Mouse (Mus musculus) limb, embryonic 11.5 days (tissue): Measurements from ENCODE around the gene Actr10. TPM values are rescaled to one million over a fixed set of nuclear protein-coding genes. Genes with fewer than 3 reads are reported as not detected.

Source experiments
- ATAC-seq: fragments of 200-750 bp; cut with Nextera tagmentation; 2 replicates; pipeline ENCODE4 v1.8.0; 2017; ENCODE audit warnings: low read depth; ENCODE audit not compliant: insufficient number of reproducible peaks, low FRiP score, low TSS enrichment
- DNase-seq: peaks from one replicate; pipeline ENCODE4 v3.0.0-alpha.2; 2015; ENCODE audit warnings: low spot score
- H3K27ac ChIP-seq: fragments of 300-500 bp; sonication (generic); replicated peaks from 2 replicates; pipeline ENCODE4 v1.5.1; 2014; ENCODE audit warnings: low read depth, mild to moderate bottlenecking, low read length
- H3K27me3 ChIP-seq: fragments of 300-500 bp; sonication (generic); 2 replicates; pipeline ENCODE4 v1.6.1; 2014; ENCODE audit warnings: mild to moderate bottlenecking, low read length, mixed read lengths; ENCODE audit not compliant: control insufficient read depth, insufficient read depth
- H3K36me3 ChIP-seq: fragments of 300-500 bp; sonication (generic); 2 replicates; pipeline ENCODE4 v1.6.1; 2014; ENCODE audit warnings: mild to moderate bottlenecking, low read length, moderate library complexity, mixed read lengths; ENCODE audit not compliant: control insufficient read depth, insufficient read depth
- H3K4me1 ChIP-seq: fragments of 300-500 bp; sonication (generic); 2 replicates; pipeline ENCODE4 v1.6.1; 2014; ENCODE audit warnings: low read length, mixed read lengths; ENCODE audit not compliant: control insufficient read depth, insufficient read depth
- H3K4me2 ChIP-seq: fragments of 300-500 bp; sonication (generic); 2 replicates; pipeline ENCODE4 v1.6.1; 2014; ENCODE audit warnings: low read depth, mild to moderate bottlenecking, moderate library complexity; ENCODE audit not compliant: severe bottlenecking
- H3K4me3 ChIP-seq: fragments of 300-500 bp; sonication (generic); 2 replicates; pipeline ENCODE4 v1.5.1; 2014; ENCODE audit warnings: low read depth, low read length
- H3K9ac ChIP-seq: fragments of 300-500 bp; sonication (generic); 2 replicates; pipeline ENCODE4 v1.6.1; 2014; ENCODE audit warnings: mild to moderate bottlenecking, low read length
- H3K9me3 ChIP-seq: fragments of 300-500 bp; sonication (generic); 2 replicates; pipeline ENCODE4 v1.6.1; 2016; ENCODE audit warnings: low read length; ENCODE audit not compliant: control insufficient read depth
- WGBS: fragments of 180-500 bp; shearing (Covaris S2); extraction: QIAGEN DNeasy Blood & Tissue Kit; methylation state at CpG from one replicate; pipeline ENCODE4 v1.1.7; 2014; 5-methylcytosine and 5-hydroxymethylcytosine counted together
- polyA plus RNA-seq: library from polyadenylated mRNA; unstranded; fragments of >200 nt; fragmentation: Nextera tagmentation; extraction: Ambion mirVana; gene quantifications from 2 replicates; pipeline ENCODE4 v1.2.1, GENCODE M21; 2014

Gene Actr10
- polyA plus RNA-seq, 1 experiment from 2014 or later: 287 TPM

DNA sequence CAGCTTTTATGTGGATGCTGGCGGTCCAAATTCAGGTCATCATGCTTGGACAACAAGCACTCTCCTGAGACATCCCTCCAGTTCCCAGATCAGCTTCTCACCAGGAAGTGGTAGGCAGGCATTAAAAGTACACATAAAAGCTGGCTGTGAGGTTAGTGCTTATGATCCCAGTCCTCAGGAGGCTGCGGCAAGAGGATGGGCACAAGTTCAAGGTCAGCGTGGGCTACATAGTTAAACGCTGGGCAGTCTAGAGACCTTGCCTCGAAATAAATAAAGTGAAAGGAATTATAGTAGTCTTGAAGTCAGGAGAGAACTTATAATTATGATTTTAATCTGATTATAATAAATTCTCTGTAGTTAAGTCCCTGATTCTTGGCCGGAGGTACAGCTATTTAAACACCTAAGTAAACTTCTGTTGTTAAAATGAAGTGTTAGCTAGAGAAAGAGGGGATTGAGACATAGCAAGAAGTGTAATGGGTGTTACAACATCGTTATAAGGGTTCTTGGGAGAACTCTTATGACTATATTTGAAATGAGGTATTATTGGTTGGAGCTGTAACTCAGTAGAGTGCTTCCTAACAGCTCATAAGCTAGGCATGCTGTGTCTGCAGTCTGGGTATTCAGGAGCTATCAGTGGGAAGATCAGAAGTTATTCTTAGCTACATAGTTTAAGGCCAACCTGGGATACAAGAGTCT, 47.3 kb downstream of the Actr10 start:
- H3K4me2 ChIP-seq: no peak overlapping the region
- ATAC-seq: no peak
- WGBS: 92% methylated on average over 7 of the region's 7 CpGs

DNA sequence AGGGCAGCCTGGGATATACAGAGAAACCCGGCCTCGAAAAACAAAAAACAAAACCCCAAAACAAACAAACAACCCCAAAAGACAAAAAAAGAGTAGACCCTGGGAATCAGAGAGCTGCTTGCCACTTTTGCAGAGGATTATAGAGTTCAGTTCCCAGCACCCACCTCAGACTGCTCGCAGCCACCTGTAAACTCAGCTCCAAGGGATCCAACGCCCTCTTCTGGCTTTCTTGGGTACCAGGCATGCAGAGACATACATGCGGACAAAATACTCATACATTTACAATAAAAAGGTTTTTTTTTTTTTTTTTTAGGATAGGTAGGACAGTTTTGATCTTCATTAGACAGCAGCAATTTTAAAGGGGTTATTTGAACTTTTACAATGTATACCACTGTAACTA, 59.6 kb downstream of the Actr10 start:
- 96% methylated on average over 5 of the region's 5 CpGs for WGBS
- H3K36me3 ChIP-seq: no peaks in the 10 kb centered on the region; the same call in 1 of the 2 replicates
- DNase-seq (no peak), ATAC-seq (no peak)
- H3K4me2 ChIP-seq: no peak overlapping the region
- no peaks in the 10 kb centered on the region for H3K4me1 ChIP-seq
- H3K4me3 ChIP-seq: no peak overlapping the region
- no peaks in the 10 kb centered on the region for H3K27me3 ChIP-seq
- H3K9me3 ChIP-seq: no peaks in the 10 kb centered on the region
- no peak overlapping the region for H3K27ac ChIP-seq
- no peak overlapping the region for H3K9ac ChIP-seq

More for the DNA sequence above, 47.3 kb downstream of the Actr10 start:
- Histone ChIP-seq H3K36me3 (peaks cover 23% of the 10 kb centered on the region; the same call in 1 of the 2 replicates), H3K27me3 (no peaks in the 10 kb centered on the region), H3K4me3 (no peak overlapping the region), H3K9ac (no peak overlapping the region), H3K27ac (no peak overlapping the region), H3K9me3 (no peaks in the 10 kb centered on the region), H3K4me1 (no peaks in the 10 kb centered on the region)
- DNase-seq: no peak

GRCm38 (mm10) chr12:70999423-70999903, 61.8 kb downstream of the Actr10 start:
- no peak overlapping the region for H3K4me2 ChIP-seq
- no peaks in the 10 kb centered on the region for H3K27me3 ChIP-seq
- H3K4me3 ChIP-seq: no peak overlapping the region
- H3K4me1 ChIP-seq: no peaks in the 10 kb centered on the region
- DNase-seq (no peak), ATAC-seq (no peak)
- H3K9ac ChIP-seq: no peak overlapping the region
- WGBS: 68% methylated on average over 5 of the region's 5 CpGs
- no peaks in the 10 kb centered on the region for H3K9me3 ChIP-seq
- H3K36me3 ChIP-seq: peaks cover 3% of the 10 kb centered on the region
- H3K27ac ChIP-seq: 0 out of 2 replicates have a peak overlapping the region, but pooled peaks have one; percentile 21

- Histone ChIP-seq H3K4me1 (no peaks in the 10 kb centered on the region), H3K9me3 (no peaks in the 10 kb centered on the region), H3K27me3 (no peaks in the 10 kb centered on the region), H3K4me2 (no peak overlapping the region), H3K4me3 (no peak overlapping the region), H3K27ac (no peak overlapping the region), H3K9ac (no peak overlapping the region), H3K36me3 (peaks cover 10% of the 10 kb centered on the region)
- WGBS: 87% methylated on average over 1 of the region's 1 CpGs
- ATAC-seq: no peak
- DNase-seq: no peak
Observed at GRCm38 (mm10) chr12:71000344-71000743, 62.7 kb downstream of the Actr10 start.

DNA sequence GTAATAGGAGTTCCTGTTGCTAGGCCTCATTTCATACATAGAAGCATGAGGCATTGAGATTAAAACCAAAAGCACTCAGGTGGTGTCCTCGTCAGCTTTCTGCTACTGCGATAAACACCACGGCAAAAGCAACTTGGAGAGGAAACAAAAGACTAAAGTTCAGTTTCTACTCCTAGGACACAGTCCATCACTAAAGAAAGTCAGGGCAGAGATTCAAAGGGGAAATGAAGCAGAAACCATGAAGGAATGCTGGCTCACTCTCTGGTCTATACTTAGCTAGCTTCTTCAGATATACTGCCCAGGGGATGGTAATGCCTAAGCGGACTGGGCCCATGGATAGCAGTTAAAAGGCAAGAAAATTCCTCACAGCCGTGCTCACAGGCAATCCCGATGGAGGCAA, 63.8 kb downstream of the Actr10 start:
- Histone ChIP-seq H3K9me3 (no peaks in the 10 kb centered on the region), H3K4me1 (no peaks in the 10 kb centered on the region), H3K4me2 (no peak overlapping the region), H3K27ac (no peak overlapping the region), H3K4me3 (no peak overlapping the region), H3K27me3 (no peaks in the 10 kb centered on the region), H3K36me3 (peaks cover 17% of the 10 kb centered on the region), H3K9ac (no peak overlapping the region)
- no peak for ATAC-seq
- WGBS: 85% methylated on average over 6 of the region's 6 CpGs
- no peak for DNase-seq

- peaks cover 29% of the 10 kb centered on the region for H3K36me3 ChIP-seq
- ATAC-seq (no peak), DNase-seq (no peak)
- no peak overlapping the region for H3K27ac ChIP-seq
- no peak overlapping the region for H3K9ac ChIP-seq
- H3K9me3 ChIP-seq: no peaks in the 10 kb centered on the region
- 95% methylated on average over 5 of the region's 6 CpGs for WGBS
- no peaks in the 10 kb centered on the region for H3K4me1 ChIP-seq
- no peaks in the 10 kb centered on the region for H3K27me3 ChIP-seq
- H3K4me2 ChIP-seq: no peak overlapping the region
- H3K4me3 ChIP-seq: no peak overlapping the region
Observed at GRCm38 (mm10) chr12:71003760-71004426, 66.2 kb downstream of the Actr10 start.

DNA sequence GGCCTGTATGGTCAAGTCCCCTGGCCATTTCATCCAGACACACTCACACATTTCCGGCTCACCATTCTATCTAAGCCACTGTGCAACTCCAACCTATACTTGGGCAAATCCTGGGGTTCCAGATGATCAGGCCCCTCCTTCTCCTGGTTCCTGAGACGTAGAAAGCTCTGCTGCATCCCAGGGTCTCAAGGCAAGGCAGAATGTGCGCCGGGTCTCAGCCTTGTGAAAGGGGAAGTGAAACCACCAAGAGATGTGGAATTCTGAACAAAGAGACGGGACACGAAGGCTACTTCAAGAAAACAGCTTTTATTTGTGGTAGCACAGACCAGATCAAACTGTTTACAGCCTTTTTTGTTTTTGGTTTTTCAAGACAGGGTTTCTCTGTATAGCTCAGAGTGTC, 68.5 kb downstream of the Actr10 start:
- H3K4me1 ChIP-seq: no peaks in the 10 kb centered on the region
- 94% methylated on average over 6 of the region's 6 CpGs for WGBS
- DNase-seq (no peak), ATAC-seq (no peak)
- H3K27ac ChIP-seq: no peak overlapping the region
- H3K36me3 ChIP-seq: peaks cover 38% of the 10 kb centered on the region
- H3K4me2 ChIP-seq: no peak overlapping the region
- no peaks in the 10 kb centered on the region for H3K27me3 ChIP-seq
- H3K9ac ChIP-seq: no peak overlapping the region
- H3K4me3 ChIP-seq: no peak overlapping the region
- no peaks in the 10 kb centered on the region for H3K9me3 ChIP-seq

DNA sequence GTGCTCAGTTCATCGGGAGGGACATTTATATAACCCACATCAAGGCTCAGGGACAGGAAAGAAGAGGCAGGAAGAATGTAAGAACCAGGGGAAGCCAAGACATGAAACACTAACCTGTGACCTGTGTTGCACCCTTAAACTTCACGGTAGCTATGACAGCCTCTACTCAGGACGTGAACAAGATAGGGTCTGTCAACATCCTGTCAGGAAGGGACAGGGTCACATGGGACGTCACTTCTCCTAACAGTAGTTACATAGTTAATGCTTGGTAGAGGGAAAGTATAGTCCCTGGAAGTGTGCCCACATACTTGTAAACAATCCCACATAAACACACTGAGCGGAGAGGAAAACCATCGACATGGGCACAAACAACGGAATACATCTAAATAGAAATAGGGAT, 69.2 kb downstream of the Actr10 start:
- Histone ChIP-seq H3K4me3 (no peak overlapping the region), H3K4me2 (no peak overlapping the region), H3K27me3 (no peaks in the 10 kb centered on the region), H3K36me3 (peaks cover 38% of the 10 kb centered on the region), H3K4me1 (no peaks in the 10 kb centered on the region), H3K27ac (no peak overlapping the region), H3K9ac (no peak overlapping the region), H3K9me3 (no peaks in the 10 kb centered on the region)
- 93% methylated on average over 7 of the region's 7 CpGs for WGBS
- DNase-seq (no peak), ATAC-seq (no peak)
